Mouse (Mus musculus): ENCODE measurements around the gene Bad. TPM values are rescaled to one million over a fixed set of nuclear protein-coding genes. Genes with fewer than 3 reads are reported as not detected.

The Bad gene
- polyA plus RNA-seq, 1 experiment from 2014 or later, result 79.3 TPM

DNA sequence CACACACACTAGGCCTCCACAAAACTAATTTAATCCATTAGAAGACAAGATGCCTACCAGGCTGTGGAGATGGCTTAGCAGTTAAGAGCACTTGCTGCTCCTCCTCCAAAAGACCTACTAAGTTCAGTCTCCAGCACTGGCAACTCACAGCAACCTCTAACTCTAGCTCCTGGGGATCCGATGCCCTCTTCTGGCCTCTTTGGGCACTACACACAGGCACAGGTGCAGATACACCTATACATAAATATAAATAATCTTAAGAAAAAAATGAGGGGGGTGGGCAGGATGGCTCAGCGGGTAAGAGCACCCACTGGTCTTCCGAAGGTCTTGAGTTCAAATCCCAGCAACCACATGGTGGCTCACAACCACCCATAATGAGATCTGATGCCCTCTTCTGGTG lies 5.4 kb upstream of the Bad start:
- H3K27ac ChIP-seq (replicated peaks; ENCODE audit: low read depth, low read length), result no peak overlapping the region
- H3K9me3 ChIP-seq (ENCODE audit: control insufficient read depth, low read length), result no peaks in the 10 kb centered on the region
- H3K4me2 ChIP-seq (ENCODE audit: low read length), result no peak overlapping the region
- peaks cover 9% of the 10 kb centered on the region; the same call in 1 of the 2 replicates for H3K36me3 ChIP-seq (ENCODE audit: control insufficient read depth, insufficient read depth, low read length)
- peaks cover 51% of the 10 kb centered on the region for H3K27me3 ChIP-seq (ENCODE audit: control insufficient read depth, insufficient read depth, low read length)
- no peak overlapping the region for H3K4me3 ChIP-seq (replicated peaks; ENCODE audit: low read depth, low read length)
- no peak overlapping the region for H3K9ac ChIP-seq (replicated peaks; ENCODE audit: low read length)
- WGBS, result 21% methylated on average over 3 of the region's 3 CpGs
- H3K4me1 ChIP-seq (ENCODE audit: control insufficient read depth, insufficient read depth, low read length), result peaks cover 27% of the 10 kb centered on the region
- no peak for DNase-seq
- ATAC-seq (ENCODE audit: low FRiP score, low TSS enrichment), result no peak

DNA sequence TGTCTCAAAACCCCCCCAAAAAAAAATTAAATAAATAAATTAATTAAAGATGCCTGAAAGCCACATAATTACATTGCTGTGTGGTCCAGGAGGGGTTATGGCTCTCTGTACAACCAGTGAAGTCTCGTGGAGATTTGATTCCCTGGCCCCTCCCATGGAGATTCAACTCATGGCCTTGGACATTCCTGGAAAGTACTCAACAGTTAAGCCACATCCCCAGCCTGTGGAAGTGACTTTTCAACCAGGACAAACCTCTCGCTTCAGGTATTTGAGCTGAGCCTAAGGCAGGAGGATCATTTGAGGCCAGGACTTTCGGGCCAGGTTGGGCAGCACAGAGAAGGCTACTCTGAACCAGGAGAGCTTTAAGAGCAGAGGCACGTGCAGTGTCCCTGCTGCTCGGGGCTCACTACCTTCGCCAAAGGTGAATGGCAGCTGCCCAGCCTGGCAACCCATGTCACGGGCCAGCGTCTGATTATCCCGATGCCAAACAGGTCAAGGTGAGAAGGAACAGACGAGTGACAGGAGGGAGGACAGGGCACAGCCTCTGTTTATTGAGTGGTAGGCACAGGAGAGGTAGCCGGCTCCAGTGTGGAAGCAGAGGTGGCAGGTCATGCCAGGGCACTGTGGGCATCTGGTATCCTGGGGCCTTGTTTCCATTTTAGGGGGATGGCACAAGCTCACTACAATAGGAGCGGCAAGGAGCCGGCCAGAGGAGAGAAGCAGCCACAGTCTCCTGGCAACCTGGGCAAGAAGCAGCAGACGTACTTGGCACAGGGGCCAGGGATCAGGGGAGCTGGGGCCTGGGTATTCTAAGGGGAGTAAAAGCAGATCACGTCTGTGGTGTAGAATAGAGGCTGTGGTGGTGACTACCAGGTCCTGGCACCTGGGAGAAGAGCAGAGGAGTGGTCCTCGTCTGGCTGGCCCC lies 3.9 kb upstream of the Bad start:
- peaks cover 30% of the 10 kb centered on the region for H3K4me1 ChIP-seq (ENCODE audit: control insufficient read depth, insufficient read depth, low read length)
- H3K36me3 ChIP-seq (ENCODE audit: control insufficient read depth, insufficient read depth, low read length), result peaks cover 9% of the 10 kb centered on the region; the same call in 1 of the 2 replicates
- ATAC-seq (ENCODE audit: low FRiP score, low TSS enrichment), result no peak
- H3K4me3 ChIP-seq (replicated peaks; ENCODE audit: low read depth, low read length), result no peak overlapping the region
- peaks cover 36% of the 10 kb centered on the region for H3K27me3 ChIP-seq (ENCODE audit: control insufficient read depth, insufficient read depth, low read length)
- H3K27ac ChIP-seq (replicated peaks; ENCODE audit: low read depth, low read length), result no peak overlapping the region
- WGBS, result 75% methylated on average over 16 of the region's 16 CpGs
- H3K9ac ChIP-seq (replicated peaks; ENCODE audit: low read length), result no peak overlapping the region; the same call in 1 of the 2 replicates
- H3K4me2 ChIP-seq (ENCODE audit: low read length), result no peak overlapping the region
- no peak for DNase-seq
- no peaks in the 10 kb centered on the region for H3K9me3 ChIP-seq (ENCODE audit: control insufficient read depth, low read length)

DNA sequence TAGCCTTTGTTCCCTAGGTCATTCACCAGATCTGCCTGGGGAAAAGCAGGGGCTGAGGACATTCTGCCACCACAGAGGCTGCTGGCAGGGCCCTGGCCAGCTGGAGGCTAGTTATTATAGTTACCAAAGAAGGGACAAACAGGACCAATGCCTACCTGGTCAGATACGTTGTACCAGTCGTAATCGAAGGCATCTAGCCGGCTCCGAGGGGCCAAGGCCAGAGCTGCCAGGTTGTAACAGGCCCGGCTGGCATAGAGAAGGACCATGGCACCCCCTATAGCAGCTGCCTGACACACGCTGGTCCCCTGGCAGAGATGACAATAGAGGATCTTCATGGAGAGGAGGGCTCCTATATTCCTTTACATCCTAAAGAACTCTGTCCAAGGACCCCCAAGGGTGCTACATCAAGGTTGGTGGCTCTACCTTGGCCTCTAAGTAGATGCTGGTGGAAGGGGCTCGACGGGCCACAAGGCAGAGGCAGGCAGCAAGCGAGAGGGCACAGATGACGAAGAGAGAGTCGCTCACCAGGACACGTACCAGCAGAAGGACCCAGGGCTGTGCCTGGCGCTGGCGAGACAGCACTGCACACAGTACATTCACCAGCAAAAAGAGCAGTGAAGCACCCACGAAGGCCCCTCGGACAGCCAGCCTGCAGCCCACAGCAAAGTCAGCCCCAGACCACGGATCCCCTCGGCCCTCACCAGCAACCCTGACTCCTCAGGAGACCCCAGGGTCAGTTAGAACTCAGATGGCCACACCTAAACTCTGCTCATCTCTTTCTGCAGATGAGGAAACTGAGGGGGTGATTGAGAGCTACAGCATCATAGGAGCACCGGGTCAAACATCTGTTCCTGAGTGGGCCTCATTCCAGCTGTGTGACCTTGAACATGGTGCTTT lies 2.3 kb upstream of the Bad start:
- H3K9me3 ChIP-seq (ENCODE audit: control insufficient read depth, low read length), result no peaks in the 10 kb centered on the region
- peaks cover 28% of the 10 kb centered on the region for H3K4me1 ChIP-seq (ENCODE audit: control insufficient read depth, insufficient read depth, low read length)
- H3K36me3 ChIP-seq (ENCODE audit: control insufficient read depth, insufficient read depth, low read length), result peaks cover 9% of the 10 kb centered on the region; the same call in 1 of the 2 replicates
- H3K27ac ChIP-seq (replicated peaks; ENCODE audit: low read depth, low read length), result no peak overlapping the region
- WGBS, result 86% methylated on average over 20 of the region's 20 CpGs
- H3K27me3 ChIP-seq (ENCODE audit: control insufficient read depth, insufficient read depth, low read length), result peaks cover 21% of the 10 kb centered on the region
- peak overlapping the region; percentile 85; the same call in 1 of the 2 replicates for H3K4me3 ChIP-seq (replicated peaks; ENCODE audit: low read depth, low read length)
- H3K9ac ChIP-seq (replicated peaks; ENCODE audit: low read length), result peak overlapping the region; percentile 92
- ATAC-seq (ENCODE audit: low FRiP score, low TSS enrichment) (no peak), DNase-seq (no peak)
- peak overlapping the region; percentile 99 for H3K4me2 ChIP-seq (ENCODE audit: low read length)

DNA sequence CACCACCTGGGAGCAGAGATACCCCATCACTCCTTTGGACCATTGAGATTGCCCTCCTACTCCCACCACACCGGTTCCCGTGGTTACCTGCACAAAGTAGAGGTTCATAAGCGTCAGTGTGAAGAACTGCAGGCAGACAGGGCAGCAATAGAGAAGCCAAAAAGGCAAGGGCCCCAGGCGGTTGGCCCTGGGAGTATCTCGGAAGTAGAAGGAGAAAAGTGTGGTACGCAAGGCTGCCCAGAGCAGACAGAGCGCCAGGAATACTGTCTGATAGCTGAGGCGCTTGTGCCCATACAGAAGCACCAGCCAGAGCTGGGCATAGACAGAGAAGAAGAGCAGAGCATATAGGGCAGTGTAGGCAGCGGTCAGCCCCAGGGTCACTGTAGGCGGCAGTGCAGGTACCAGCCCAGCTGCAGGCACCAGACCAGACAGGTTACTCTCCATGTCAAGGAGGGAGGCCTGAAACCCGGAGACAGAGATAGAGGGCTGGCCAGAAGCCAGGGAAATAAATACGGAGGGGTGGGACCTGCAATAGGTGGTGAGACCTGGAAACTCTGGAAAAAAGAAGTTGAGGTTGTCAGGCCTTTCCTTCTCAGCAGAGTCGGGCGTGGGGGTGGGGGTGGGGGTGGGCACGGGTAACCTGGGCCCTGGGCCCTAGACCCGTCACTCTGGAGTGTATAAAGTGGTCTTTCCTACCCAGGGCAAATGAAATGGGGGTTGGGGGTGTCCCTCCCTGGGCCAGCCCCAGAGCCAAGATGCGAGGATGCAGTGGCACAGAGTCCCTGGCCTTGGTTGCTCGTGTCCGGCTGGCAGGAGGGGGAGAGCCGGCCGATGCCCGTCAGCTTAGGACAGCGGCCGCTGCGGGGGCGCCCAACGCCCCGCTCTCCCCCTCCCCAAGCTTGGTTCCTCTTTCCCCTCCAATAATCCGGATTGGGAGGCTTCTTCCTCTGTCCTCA lies 987 bp upstream of the Bad start:
- Histone ChIP-seq H3K4me3 (replicated peaks; ENCODE audit: low read depth, low read length) (peak overlapping the region; percentile 85), H3K27ac (replicated peaks; ENCODE audit: low read depth, low read length) (peak overlapping the region; percentile 94), H3K9ac (replicated peaks; ENCODE audit: low read length) (peak overlapping the region; percentile 92), H3K27me3 (ENCODE audit: control insufficient read depth, insufficient read depth, low read length) (peaks cover 7% of the 10 kb centered on the region), H3K4me1 (ENCODE audit: control insufficient read depth, insufficient read depth, low read length) (peaks cover 26% of the 10 kb centered on the region), H3K9me3 (ENCODE audit: control insufficient read depth, low read length) (no peaks in the 10 kb centered on the region), H3K4me2 (ENCODE audit: low read length) (peak overlapping the region; percentile 99), H3K36me3 (ENCODE audit: control insufficient read depth, insufficient read depth, low read length) (peaks cover 12% of the 10 kb centered on the region; the same call in 1 of the 2 replicates)
- whole genome bisulfite sequencing, result 22% methylated on average over 29 of the region's 29 CpGs
- ATAC-seq (ENCODE audit: low FRiP score, low TSS enrichment) (peak; percentile 41; the same call in 1 of the 2 replicates), DNase-seq (no peak)

DNA sequence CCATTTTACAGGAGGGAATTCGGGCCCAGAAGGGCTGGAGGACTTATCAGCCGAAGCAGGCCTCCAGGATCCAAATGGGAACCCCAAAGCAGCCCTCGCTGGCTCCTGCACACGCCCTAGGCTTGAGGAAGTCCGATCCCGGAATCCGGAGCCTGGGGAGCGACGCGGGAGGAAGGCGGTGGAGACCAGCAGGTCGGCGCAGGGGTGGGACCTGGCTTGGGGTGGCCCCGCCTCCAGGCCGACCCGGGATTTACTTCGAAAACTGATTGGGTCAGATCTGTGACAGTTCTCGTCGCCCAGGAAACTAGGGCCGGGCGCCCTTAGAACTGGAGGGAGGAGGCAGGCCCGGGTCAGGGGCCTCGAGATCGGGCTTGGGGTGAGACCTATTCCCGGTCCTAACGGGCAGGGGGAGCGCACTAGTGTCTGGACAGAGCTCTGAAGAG lies 609 bp downstream of the Bad start, which contains the start of gene Gpr137:
Gpr137 (minus strand) TSS at position 232 of the 443 bp plus-strand sequence.
- Histone ChIP-seq H3K36me3 (ENCODE audit: control insufficient read depth, insufficient read depth, low read length) (peaks cover 17% of the 10 kb centered on the region), H3K4me2 (ENCODE audit: low read length) (peak within 1 kb of the TSS; percentile 99), H3K27me3 (ENCODE audit: control insufficient read depth, insufficient read depth, low read length) (no peaks in the 10 kb centered on the region), H3K4me1 (ENCODE audit: control insufficient read depth, insufficient read depth, low read length) (peaks cover 26% of the 10 kb centered on the region), H3K27ac (replicated peaks; ENCODE audit: low read depth, low read length) (peak within 1 kb of the TSS; percentile 94), H3K9me3 (ENCODE audit: control insufficient read depth, low read length) (no peaks in the 10 kb centered on the region), H3K4me3 (replicated peaks; ENCODE audit: low read depth, low read length) (peak within 1 kb of the TSS; percentile 85), H3K9ac (replicated peaks; ENCODE audit: low read length) (peak within 1 kb of the TSS; percentile 92)
- ATAC-seq (ENCODE audit: low FRiP score, low TSS enrichment), result peak; percentile 84
- peak; percentile 92 for DNase-seq
- WGBS, result under 1% methylated on average over 27 of the region's 27 CpGs

DNA sequence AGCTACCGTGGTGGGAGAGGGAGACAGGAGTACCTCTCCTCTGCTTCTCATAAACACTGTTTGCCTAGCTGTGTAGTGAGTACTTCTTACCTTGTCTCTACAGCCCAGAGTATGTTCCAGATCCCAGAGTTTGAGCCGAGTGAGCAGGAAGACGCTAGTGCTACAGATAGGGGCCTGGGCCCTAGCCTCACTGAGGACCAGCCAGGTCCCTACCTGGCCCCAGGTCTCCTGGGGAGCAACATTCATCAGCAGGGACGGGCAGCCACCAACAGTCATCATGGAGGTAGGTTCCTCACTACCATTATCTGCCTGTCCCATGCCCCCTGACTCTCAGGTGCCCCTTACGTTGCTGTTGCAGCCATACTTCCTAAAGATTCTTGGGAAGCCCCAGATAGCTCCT lies 1.1 kb downstream of the Bad start:
- H3K9ac ChIP-seq (replicated peaks; ENCODE audit: low read length), result peak overlapping the region; percentile 92
- no peak for DNase-seq
- H3K9me3 ChIP-seq (ENCODE audit: control insufficient read depth, low read length), result no peaks in the 10 kb centered on the region
- H3K27me3 ChIP-seq (ENCODE audit: control insufficient read depth, insufficient read depth, low read length), result no peaks in the 10 kb centered on the region
- no peak for ATAC-seq (ENCODE audit: low FRiP score, low TSS enrichment)
- H3K4me1 ChIP-seq (ENCODE audit: control insufficient read depth, insufficient read depth, low read length), result peaks cover 26% of the 10 kb centered on the region
- peaks cover 17% of the 10 kb centered on the region for H3K36me3 ChIP-seq (ENCODE audit: control insufficient read depth, insufficient read depth, low read length)
- peak overlapping the region; percentile 99 for H3K4me2 ChIP-seq (ENCODE audit: low read length)
- peak overlapping the region; percentile 94 for H3K27ac ChIP-seq (replicated peaks; ENCODE audit: low read depth, low read length)
- peak overlapping the region; percentile 85 for H3K4me3 ChIP-seq (replicated peaks; ENCODE audit: low read depth, low read length)
- 28% methylated on average over 5 of the region's 5 CpGs for WGBS

DNA sequence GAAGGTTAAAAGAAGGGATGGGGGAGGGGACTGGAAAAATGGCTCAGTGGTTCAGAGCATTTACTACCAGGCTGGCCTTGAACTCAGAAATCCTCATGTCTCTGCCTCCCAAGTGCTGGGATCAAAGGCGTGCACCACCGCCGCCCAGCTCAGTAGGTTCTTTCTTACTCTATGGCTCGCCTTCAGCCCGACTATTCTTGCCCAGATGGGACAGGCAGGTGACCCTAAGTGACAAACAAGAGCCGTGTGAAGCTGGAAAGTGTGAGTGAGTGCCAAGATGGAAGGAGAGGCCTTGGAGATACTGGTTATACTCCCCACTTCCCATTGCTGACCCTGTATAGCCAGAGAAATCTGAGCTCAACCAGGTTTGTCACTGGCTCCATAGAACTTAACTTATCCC lies 2.0 kb downstream of the Bad start:
- peaks cover 26% of the 10 kb centered on the region for H3K4me1 ChIP-seq (ENCODE audit: control insufficient read depth, insufficient read depth, low read length)
- H3K4me2 ChIP-seq (ENCODE audit: low read length), result no peak overlapping the region; the same call in 1 of the 2 replicates
- ATAC-seq (ENCODE audit: low FRiP score, low TSS enrichment), result no peak
- peaks cover 12% of the 10 kb centered on the region for H3K36me3 ChIP-seq (ENCODE audit: control insufficient read depth, insufficient read depth, low read length)
- no peaks in the 10 kb centered on the region for H3K9me3 ChIP-seq (ENCODE audit: control insufficient read depth, low read length)
- no peak overlapping the region for H3K4me3 ChIP-seq (replicated peaks; ENCODE audit: low read depth, low read length)
- no peak overlapping the region for H3K27ac ChIP-seq (replicated peaks; ENCODE audit: low read depth, low read length)
- WGBS, result 94% methylated on average over 6 of the region's 6 CpGs
- no peak overlapping the region for H3K9ac ChIP-seq (replicated peaks; ENCODE audit: low read length)
- no peak for DNase-seq
- H3K27me3 ChIP-seq (ENCODE audit: control insufficient read depth, insufficient read depth, low read length), result no peaks in the 10 kb centered on the region

All from midbrain, embryonic 14.5 days (tissue).